Mouse (Mus musculus): Measurements from ENCODE around the gene Ghitm. TPM values are rescaled to one million over a fixed set of nuclear protein-coding genes. Genes with fewer than 3 reads are reported as not detected.
"Not testable (repeated sequence)": the region's sequence is repeated elsewhere in the genome, so short reads cannot be mapped to it uniquely, and the experiment has no call there.

Ghitm gene
- 100 to 1,000 TPM; 250 to 257 TPM for total RNA-seq (2021)

GRCm38 (mm10) chr14:37135127-37135593, at the start of gene Ghitm:
Ghitm (minus strand) TSS chr14:37135272.
- DNase-seq (ENCODE audit: extremely low spot score in 1 of 2, low spot score in 2 of 2) = peak; percentile 97 to 98
- intact Hi-C loops (cut with DNase I) = no loop called here

- intact Hi-C loops (cut with DNase I) = no loop called here
- DNase-seq (ENCODE audit: extremely low spot score in 1 of 2, low spot score in 2 of 2) = no peak
Observed at GRCm38 (mm10) chr14:37184871-37185270, 49.8 kb upstream of the Ghitm start.

- intact Hi-C loops (cut with DNase I) = no loop called here
- DNase-seq (ENCODE audit: extremely low spot score in 1 of 2, low spot score in 2 of 2) = no peak
Observed at GRCm38 (mm10) chr14:37174484-37174883, 39.4 kb upstream of the Ghitm start.

- intact Hi-C loops (cut with DNase I) = no loop called here
- peak; percentile 19 to 20 for DNase-seq (ENCODE audit: extremely low spot score in 1 of 2, low spot score in 2 of 2)
Observed at GRCm38 (mm10) chr14:37165266-37165926, 30.3 kb upstream of the Ghitm start.

- intact Hi-C loops (cut with DNase I) = no loop called here
- DNase-seq (ENCODE audit: extremely low spot score in 1 of 2, low spot score in 2 of 2) = no peak
Observed at GRCm38 (mm10) chr14:37164392-37165032, 29.4 kb upstream of the Ghitm start.

GRCm38 (mm10) chr14:37163277-37163956, 28.3 kb upstream of the Ghitm start:
- intact Hi-C loops (cut with DNase I) = no loop called here
- no peak for DNase-seq (ENCODE audit: extremely low spot score in 1 of 2, low spot score in 2 of 2)

DNA sequence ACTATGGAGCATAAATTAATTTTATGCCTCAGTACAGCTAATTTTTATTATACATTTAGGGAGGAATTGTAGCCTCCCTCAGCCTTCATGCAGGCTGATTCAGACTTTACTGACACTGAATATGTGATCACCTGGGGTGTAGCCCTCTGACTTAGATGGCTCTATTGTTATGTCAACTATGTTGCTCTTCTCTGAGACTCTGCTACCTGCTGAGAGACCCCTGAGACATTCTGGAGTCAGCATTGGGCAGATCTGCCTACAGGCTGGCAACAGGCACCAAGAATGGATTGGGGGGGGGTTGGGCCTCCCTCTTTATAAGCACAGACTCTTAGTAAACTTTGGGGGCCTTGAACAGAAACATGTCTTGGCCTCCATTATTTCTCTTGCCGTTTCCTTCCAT, 19.3 kb upstream of the Ghitm start:
- DNase-seq (ENCODE audit: extremely low spot score in 1 of 2, low spot score in 2 of 2) = no peak
- intact Hi-C loops (cut with DNase I) = no loop called here

DNA sequence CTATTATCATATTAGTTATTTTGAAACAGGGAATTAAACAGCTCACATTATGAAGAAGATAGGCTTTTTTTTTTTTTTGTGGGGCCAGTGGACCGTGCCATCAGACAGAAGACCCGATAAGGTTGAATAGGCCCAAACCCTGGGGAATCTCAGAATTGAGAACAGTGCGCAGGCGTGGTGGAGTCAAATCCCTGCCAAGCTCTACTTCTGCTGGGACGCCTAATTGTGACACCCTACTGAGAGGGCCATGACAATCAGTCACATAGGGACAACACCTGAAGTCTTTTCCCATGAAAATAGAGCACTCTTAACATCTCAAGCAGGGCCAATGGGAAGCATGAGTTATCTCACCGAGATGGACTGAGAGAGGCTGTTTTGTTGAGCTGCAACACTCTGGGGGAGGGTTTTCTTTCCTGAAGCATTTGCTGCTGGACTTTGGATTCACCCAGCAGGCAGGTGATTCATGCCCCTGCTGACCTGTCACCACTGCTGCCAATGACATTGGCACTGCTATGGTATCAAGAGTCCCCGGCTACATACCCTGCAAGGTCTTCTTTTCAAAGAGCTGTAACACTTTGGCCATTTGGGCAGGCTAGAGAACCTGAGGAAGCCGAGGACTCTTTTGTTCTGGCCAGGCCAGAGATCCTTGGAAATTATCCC, 4.1 kb upstream of the Ghitm start:
- intact Hi-C loops (cut with DNase I) = no loop called here
- no peak for DNase-seq (ENCODE audit: extremely low spot score in 1 of 2, low spot score in 2 of 2)

GRCm38 (mm10) chr14:37137596-37137995, 2.5 kb upstream of the Ghitm start:
- intact Hi-C loops (cut with DNase I) = not testable (repeated sequence)

DNA sequence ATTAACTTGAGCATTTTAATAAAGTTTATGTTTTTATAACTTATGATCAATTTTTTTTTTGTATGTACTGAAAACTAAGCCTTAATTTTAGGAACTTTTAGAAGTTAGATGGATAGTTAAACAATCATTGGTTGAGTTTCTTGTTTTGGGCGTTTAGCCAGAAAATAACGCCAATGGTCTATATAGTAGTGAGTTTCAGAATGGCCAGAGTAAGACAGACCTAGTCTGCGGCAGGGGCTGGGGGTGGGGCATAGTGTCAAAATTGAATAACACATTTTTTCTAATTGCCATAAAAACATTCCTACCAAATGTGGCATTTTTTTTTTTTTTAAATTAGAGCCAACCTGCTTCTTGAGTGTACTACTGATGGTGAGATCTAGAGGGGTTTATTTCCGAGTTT, 1.0 kb upstream of the Ghitm start:
- no peak for DNase-seq (ENCODE audit: extremely low spot score in 1 of 2, low spot score in 2 of 2)
- intact Hi-C loops (cut with DNase I) = no loop called here

More at GRCm38 (mm10) chr14:37137596-37137995, 2.5 kb upstream of the Ghitm start:
- not testable (repeated sequence) for DNase-seq (ENCODE audit: extremely low spot score in 1 of 2, low spot score in 2 of 2)

- intact Hi-C loops (cut with DNase I) = no loop called here
- DNase-seq (ENCODE audit: extremely low spot score in 1 of 2, low spot score in 2 of 2) = no peak
Observed at GRCm38 (mm10) chr14:37135671-37136070, 599 bp upstream of the Ghitm start.

DNA sequence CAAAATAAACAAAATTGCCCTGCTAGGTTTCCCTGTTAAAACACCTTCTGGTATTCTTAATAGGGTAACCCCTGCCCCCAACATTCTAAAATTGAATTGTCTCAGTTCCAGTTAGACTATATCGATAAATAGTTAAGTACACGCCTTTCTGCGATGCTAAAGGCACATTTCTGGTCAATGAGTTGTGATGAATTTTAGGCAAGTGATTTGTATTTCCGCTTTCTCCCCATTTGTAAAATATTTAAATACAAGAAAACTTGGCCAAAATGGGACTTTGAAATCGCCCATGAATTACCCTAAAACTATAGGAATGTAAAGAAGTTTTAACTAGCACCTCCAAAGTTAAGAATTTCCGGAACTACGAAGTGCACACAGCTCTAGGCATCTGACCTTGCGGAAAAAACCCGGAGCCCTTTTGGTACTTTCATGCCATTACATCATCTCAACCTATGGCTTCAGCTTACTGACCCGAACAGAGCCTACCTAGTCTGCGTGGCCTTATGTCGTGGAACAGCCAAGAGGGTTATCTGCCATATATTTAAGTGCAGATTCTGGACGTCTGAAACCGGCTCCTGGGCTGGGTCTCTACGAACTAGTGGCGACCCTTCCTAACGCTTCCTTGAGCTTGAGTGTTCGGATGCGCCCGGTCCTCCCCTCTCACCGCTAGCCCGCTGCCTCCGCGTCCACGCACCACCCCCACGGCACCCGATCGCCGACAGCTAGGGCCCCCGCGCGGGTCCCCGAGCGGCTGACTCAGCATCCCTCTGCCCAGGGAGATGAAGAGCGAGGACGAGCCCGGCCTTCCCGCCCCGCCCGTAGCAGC, 557 bp downstream of the Ghitm start:
- no peak for DNase-seq (ENCODE audit: extremely low spot score in 1 of 2, low spot score in 2 of 2)
- intact Hi-C loops (cut with DNase I) = no loop called here

GRCm38 (mm10) chr14:37127652-37128051, 7.4 kb downstream of the Ghitm start:
- DNase-seq (ENCODE audit: extremely low spot score in 1 of 2, low spot score in 2 of 2) = peak in 1 of 2 experiments; percentile 42
- intact Hi-C loops (cut with DNase I) = loop anchor here (5.0 kb wide), 1 partner anchor 260 kb away; no protein-coding TSS in a partner anchor

GRCm38 (mm10) chr14:37119233-37119632, 15.8 kb downstream of the Ghitm start:
- DNase-seq (ENCODE audit: extremely low spot score in 1 of 2, low spot score in 2 of 2) = no peak

GRCm38 (mm10) chr14:37113922-37114321, 21.1 kb downstream of the Ghitm start, which contains the start of gene 2610528A11Rik:
2610528A11Rik (minus strand) TSS chr14:37114022.
- DNase-seq (ENCODE audit: extremely low spot score in 1 of 2, low spot score in 2 of 2) = no peak
- intact Hi-C loops (cut with DNase I) = no loop called here

More at GRCm38 (mm10) chr14:37119233-37119632, 15.8 kb downstream of the Ghitm start:
- intact Hi-C loops (cut with DNase I) = no loop called here

GRCm38 (mm10) chr14:37112931-37113330, 22.1 kb downstream of the Ghitm start:
- intact Hi-C loops (cut with DNase I) = no loop called here
- DNase-seq (ENCODE audit: extremely low spot score in 1 of 2, low spot score in 2 of 2) = no peak

- no peak for DNase-seq (ENCODE audit: extremely low spot score in 1 of 2, low spot score in 2 of 2)
- intact Hi-C loops (cut with DNase I) = no loop called here
Observed at GRCm38 (mm10) chr14:37111371-37111770, 23.7 kb downstream of the Ghitm start.

- intact Hi-C loops (cut with DNase I) = no loop called here
- no peak for DNase-seq (ENCODE audit: extremely low spot score in 1 of 2, low spot score in 2 of 2)
Observed at GRCm38 (mm10) chr14:37110456-37110855, 24.6 kb downstream of the Ghitm start.

Data from left cerebral cortex, postnatal 10 days (tissue).